Mouse (Mus musculus) E14TG2a.4 (cell line): ENCODE data around the gene Znhit3.

Source experiments
- H3K27me3 ChIP-seq: 2 replicates; pipeline ENCODE4 v1.6.1; 2014; ENCODE audit warnings: low read length, control low read depth; ENCODE audit not compliant: insufficient read depth
- H3K36me3 ChIP-seq: 2 replicates; pipeline ENCODE4 v1.6.1; 2014; ENCODE audit warnings: low read length, control low read depth; ENCODE audit not compliant: insufficient read depth
- H3K4me1 ChIP-seq: replicated peaks from 2 replicates; pipeline ENCODE4 v1.6.1; 2014; ENCODE audit warnings: low read depth, low read length, control low read depth
- H3K4me3 ChIP-seq: replicated peaks from 2 replicates; pipeline ENCODE4 v1.5.1; 2014; ENCODE audit warnings: mild to moderate bottlenecking, low read length
- H3K9me3 ChIP-seq: 2 replicates; pipeline ENCODE4 v1.6.1; 2014; ENCODE audit warnings: low read length, control low read depth
- CTCF ChIP-seq: conservative IDR thresholded peaks from 2 replicates; pipeline ENCODE4 v1.5.1; 2014; ENCODE audit warnings: low read length
- NANOG ChIP-seq: IDR thresholded peaks from 2 replicates; pipeline ENCODE4 v1.6.1; 2014; ENCODE audit warnings: borderline replicate concordance, low read length, mixed read lengths
- POU5F1 ChIP-seq: IDR thresholded peaks from 2 replicates; pipeline ENCODE4 v1.6.1; 2014; ENCODE audit warnings: low read length, borderline replicate concordance

The Znhit3 gene

DNA sequence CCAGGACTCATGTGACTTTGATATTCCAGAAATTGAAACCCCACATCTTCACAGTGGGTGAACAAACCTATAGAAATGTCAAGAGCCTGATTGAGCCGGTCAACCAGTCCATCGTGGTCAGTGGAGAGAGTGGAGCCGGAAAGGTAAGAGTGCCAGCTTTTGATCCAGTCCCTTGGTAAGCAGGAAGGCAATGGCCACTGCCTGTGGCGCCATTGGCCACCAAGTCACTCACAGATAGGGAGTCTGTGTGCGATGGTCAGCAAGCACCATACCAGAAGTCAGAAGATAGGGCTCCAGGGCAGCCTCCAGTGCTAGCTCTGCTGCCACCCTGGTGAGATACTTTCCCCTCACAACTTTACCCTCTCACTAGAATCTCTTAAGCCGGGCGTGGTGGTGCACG lies 28.1 kb downstream of the Znhit3 start:
- Histone ChIP-seq H3K9me3 (no peaks in the 10 kb centered on the region), H3K36me3 (peaks cover 91% of the 10 kb centered on the region), H3K4me1 (peaks cover 30% of the 10 kb centered on the region), H3K4me3 (no peak overlapping the region), H3K27me3 (no peaks in the 10 kb centered on the region)
- no peak for TF ChIP-seq CTCF
- TF ChIP-seq POU5F1, result no peak

- H3K27me3 ChIP-seq, result no peaks in the 10 kb centered on the region
- H3K36me3 ChIP-seq, result peaks cover 90% of the 10 kb centered on the region
- no peaks in the 10 kb centered on the region for H3K9me3 ChIP-seq
- no peak overlapping the region for H3K4me3 ChIP-seq
- TF ChIP-seq CTCF (no peak), POU5F1 (no peak), NANOG (no peak)
- H3K4me1 ChIP-seq, result peaks cover 31% of the 10 kb centered on the region
Observed at GRCm38 (mm10) chr11:84886767-84887511, 29.2 kb downstream of the Znhit3 start.

- Histone ChIP-seq H3K9me3 (no peaks in the 10 kb centered on the region), H3K36me3 (peaks cover 90% of the 10 kb centered on the region), H3K27me3 (no peaks in the 10 kb centered on the region), H3K4me3 (no peak overlapping the region), H3K4me1 (peaks cover 34% of the 10 kb centered on the region)
- TF ChIP-seq CTCF (no peak), NANOG (no peak), POU5F1 (no peak)
Observed at GRCm38 (mm10) chr11:84886236-84886635, 29.9 kb downstream of the Znhit3 start.

DNA sequence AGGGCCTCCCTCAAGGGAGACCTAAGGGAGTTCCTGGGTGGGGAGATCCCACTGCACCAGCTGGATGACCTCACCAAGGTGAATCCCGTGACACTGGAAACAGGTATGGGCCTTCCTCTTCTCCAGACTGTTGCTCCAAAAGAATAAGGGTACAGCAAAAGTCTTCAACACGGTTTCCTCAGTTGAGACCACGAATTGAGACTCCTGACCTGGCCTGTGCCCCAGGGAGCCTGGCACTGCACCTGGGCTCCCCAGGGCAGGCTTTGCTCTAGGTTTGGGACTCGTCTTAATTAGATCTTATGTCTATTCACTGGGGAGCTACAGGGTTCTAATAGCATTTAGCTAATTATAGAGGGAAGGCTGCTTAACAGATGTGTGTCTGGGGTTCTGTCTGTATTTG lies 30.9 kb downstream of the Znhit3 start:
- Histone ChIP-seq H3K27me3 (no peaks in the 10 kb centered on the region), H3K4me3 (no peak overlapping the region), H3K36me3 (peaks cover 86% of the 10 kb centered on the region), H3K4me1 (peaks cover 41% of the 10 kb centered on the region), H3K9me3 (no peaks in the 10 kb centered on the region)
- TF ChIP-seq CTCF (no peak), NANOG (no peak), POU5F1 (no peak)

GRCm38 (mm10) chr11:84882346-84882745 lies 33.8 kb downstream of the Znhit3 start:
- TF ChIP-seq POU5F1 (no peak), CTCF (no peak), NANOG (no peak)
- Histone ChIP-seq H3K4me1 (peaks cover 59% of the 10 kb centered on the region), H3K4me3 (no peak overlapping the region), H3K9me3 (no peaks in the 10 kb centered on the region), H3K27me3 (no peaks in the 10 kb centered on the region), H3K36me3 (peaks cover 69% of the 10 kb centered on the region)

- Histone ChIP-seq H3K36me3 (peaks cover 61% of the 10 kb centered on the region), H3K4me1 (peaks cover 59% of the 10 kb centered on the region), H3K4me3 (peak overlapping the region; percentile 95), H3K27me3 (no peaks in the 10 kb centered on the region), H3K9me3 (no peaks in the 10 kb centered on the region)
- TF ChIP-seq POU5F1 (no peak), CTCF (no peak), NANOG (no peak)
Observed at GRCm38 (mm10) chr11:84880971-84881370, 35.2 kb downstream of the Znhit3 start.

GRCm38 (mm10) chr11:84880465-84880961 lies 35.7 kb downstream of the Znhit3 start:
- Histone ChIP-seq H3K36me3 (peaks cover 56% of the 10 kb centered on the region), H3K27me3 (no peaks in the 10 kb centered on the region), H3K9me3 (no peaks in the 10 kb centered on the region), H3K4me3 (peak overlapping the region; percentile 95), H3K4me1 (peaks cover 59% of the 10 kb centered on the region)
- TF ChIP-seq POU5F1 (no peak), NANOG (no peak), CTCF (no peak)

- Histone ChIP-seq H3K4me1 (peaks cover 55% of the 10 kb centered on the region), H3K9me3 (no peaks in the 10 kb centered on the region), H3K36me3 (peaks cover 50% of the 10 kb centered on the region), H3K4me3 (peak within 1 kb of the TSS; percentile 95), H3K27me3 (no peaks in the 10 kb centered on the region)
- TF ChIP-seq POU5F1, result no peak
- TF ChIP-seq CTCF, result no peak
- TF ChIP-seq NANOG, result no peak
Observed at GRCm38 (mm10) chr11:84879772-84880464, 36.2 kb downstream of the Znhit3 start, which contains the start of the genes Myo19 and Pigw. Gene Myo19, plus strand, starts transcription at chr11:84880148. Gene Pigw, minus strand, starts transcription at chr11:84880285.
